Mouse (Mus musculus) limb, embryonic 14.5 days (tissue): ENCODE data around the gene Srd5a2. TPM values are rescaled to one million over a fixed set of nuclear protein-coding genes. Genes with fewer than 3 reads are reported as not detected.
"Not testable (repeated sequence)": the region's sequence is repeated elsewhere in the genome, so short reads cannot be mapped to it uniquely, and the experiment has no call there.

Experiments
- ATAC-seq: fragments of 200-750 bp; cut with Nextera tagmentation; 2 replicates; pipeline ENCODE4 v1.8.0; 2017; ENCODE audit warnings: low read depth, moderate number of reproducible peaks, moderate TSS enrichment; ENCODE audit not compliant: low FRiP score
- DNase-seq: peaks from one replicate; pipeline ENCODE4 v3.0.0-alpha.2; 2015; ENCODE audit warnings: low spot score
- H3K27ac ChIP-seq: fragments of 300-500 bp; sonication (generic); replicated peaks from 2 replicates; pipeline ENCODE4 v1.5.1; 2014; ENCODE audit warnings: low read depth, mild to moderate bottlenecking, low read length, moderate library complexity, mixed read lengths
- H3K27me3 ChIP-seq: fragments of 300-500 bp; sonication (generic); 2 replicates; pipeline ENCODE4 v1.6.1; 2014; ENCODE audit warnings: low read length, mixed read lengths; ENCODE audit not compliant: control insufficient read depth, insufficient read depth
- H3K36me3 ChIP-seq: fragments of 300-500 bp; sonication (generic); 2 replicates; pipeline ENCODE4 v1.6.1; 2014; ENCODE audit warnings: mild to moderate bottlenecking, low read length, moderate library complexity, mixed read lengths; ENCODE audit not compliant: control insufficient read depth, insufficient read depth
- H3K4me1 ChIP-seq: fragments of 300-500 bp; sonication (generic); 2 replicates; pipeline ENCODE4 v1.6.1; 2014; ENCODE audit warnings: antibody characterized with exemption, low read length, mixed read lengths; ENCODE audit not compliant: control insufficient read depth, insufficient read depth
- H3K4me2 ChIP-seq: fragments of 300-500 bp; sonication (generic); replicated peaks from 2 replicates; pipeline ENCODE4 v1.6.1; 2014; ENCODE audit warnings: low read depth, mild to moderate bottlenecking, low read length, moderate library complexity; ENCODE audit not compliant: severe bottlenecking
- H3K4me3 ChIP-seq: fragments of 300-500 bp; sonication (generic); replicated peaks from 2 replicates; pipeline ENCODE4 v1.5.1; 2014; ENCODE audit warnings: low read length
- H3K9ac ChIP-seq: fragments of 300-500 bp; sonication (generic); 2 replicates; pipeline ENCODE4 v1.6.1; 2014; ENCODE audit warnings: mild to moderate bottlenecking, low read depth, low read length, moderate library complexity; ENCODE audit not compliant: severe bottlenecking
- H3K9me3 ChIP-seq: fragments of 300-500 bp; sonication (generic); 2 replicates; pipeline ENCODE4 v1.6.1; 2016; ENCODE audit warnings: low read length; ENCODE audit not compliant: control insufficient read depth
- POLR2A ChIP-seq: fragments of 200-500 bp; IDR thresholded peaks from 2 replicates; pipeline ENCODE4 v1.8.0; 2012; ENCODE audit warnings: inconsistent platforms, mild to moderate bottlenecking, moderate library complexity, borderline replicate concordance; ENCODE audit not compliant: insufficient read depth, insufficient read length; ENCODE audit errors: extremely low read depth
- WGBS: fragments of 180-500 bp; shearing (Covaris S2); extraction: QIAGEN DNeasy Blood & Tissue Kit; methylation state at CpG from one replicate; pipeline ENCODE4 v1.1.7; 2014; 5-methylcytosine and 5-hydroxymethylcytosine counted together
- polyA plus RNA-seq, 2 experiments: library from polyadenylated mRNA; depleted of rRNA in 1 of 2; stranded (reverse) in 1 of 2; unstranded in 1 of 2; fragments of >200 nt; fragmentation: Nextera tagmentation in 1 of 2; extraction: Ambion mirVana in 1 of 2; gene quantifications; 2 replicates each; pipeline versions ENCODE4 v1.2.1 to v1.2.3; 2012 to 2014

Gene Srd5a2
- polyA plus RNA-seq, 2 experiments, result 0.52 to 1.5 TPM

GRCm38 (mm10) chr17:74078776-74079495 lies 31.2 kb upstream of the Srd5a2 start:
- Histone ChIP-seq H3K9me3 (no peaks in the 10 kb centered on the region), H3K9ac (no peak overlapping the region), H3K27me3 (no peaks in the 10 kb centered on the region), H3K4me3 (no peak overlapping the region), H3K36me3 (no peaks in the 10 kb centered on the region), H3K4me1 (no peaks in the 10 kb centered on the region), H3K4me2 (no peak overlapping the region), H3K27ac (no peak overlapping the region)
- DNase-seq (no peak), ATAC-seq (no peak)
- no peak for TF ChIP-seq POLR2A
- whole genome bisulfite sequencing, result 86% methylated on average over 13 of the region's 13 CpGs

- not testable (repeated sequence) for H3K4me1 ChIP-seq, H3K9ac ChIP-seq, ATAC-seq, H3K4me3 ChIP-seq, H3K9me3 ChIP-seq, H3K27ac ChIP-seq, H3K27me3 ChIP-seq, DNase-seq, H3K36me3 ChIP-seq, H3K4me2 ChIP-seq
- WGBS, result 86% methylated on average over 5 of the region's 5 CpGs
Measured at GRCm38 (mm10) chr17:74073067-74073466, 25.4 kb upstream of the Srd5a2 start.

GRCm38 (mm10) chr17:74062763-74063162 lies 15.0 kb upstream of the Srd5a2 start:
- H3K4me3 ChIP-seq, ATAC-seq, H3K4me2 ChIP-seq, H3K36me3 ChIP-seq, H3K27ac ChIP-seq, DNase-seq, H3K27me3 ChIP-seq, H3K9ac ChIP-seq, H3K4me1 ChIP-seq, H3K9me3 ChIP-seq: not testable (repeated sequence)
- WGBS, result 90% methylated on average over 5 of the region's 5 CpGs

GRCm38 (mm10) chr17:74048229-74048816 lies 607 bp upstream of the Srd5a2 start:
- no peak overlapping the region for H3K27ac ChIP-seq
- TF ChIP-seq POLR2A, result no peak
- H3K9ac ChIP-seq, result no peak overlapping the region
- H3K4me3 ChIP-seq, result peak overlapping the region; percentile 36
- DNase-seq (no peak), ATAC-seq (no peak)
- 5% methylated on average over 19 of the region's 19 CpGs for WGBS
- H3K4me2 ChIP-seq, result peak overlapping the region; percentile 58
- H3K9me3 ChIP-seq, result no peaks in the 10 kb centered on the region
- peaks cover 14% of the 10 kb centered on the region for H3K4me1 ChIP-seq
- H3K36me3 ChIP-seq, result no peaks in the 10 kb centered on the region
- peaks cover 45% of the 10 kb centered on the region for H3K27me3 ChIP-seq

DNA sequence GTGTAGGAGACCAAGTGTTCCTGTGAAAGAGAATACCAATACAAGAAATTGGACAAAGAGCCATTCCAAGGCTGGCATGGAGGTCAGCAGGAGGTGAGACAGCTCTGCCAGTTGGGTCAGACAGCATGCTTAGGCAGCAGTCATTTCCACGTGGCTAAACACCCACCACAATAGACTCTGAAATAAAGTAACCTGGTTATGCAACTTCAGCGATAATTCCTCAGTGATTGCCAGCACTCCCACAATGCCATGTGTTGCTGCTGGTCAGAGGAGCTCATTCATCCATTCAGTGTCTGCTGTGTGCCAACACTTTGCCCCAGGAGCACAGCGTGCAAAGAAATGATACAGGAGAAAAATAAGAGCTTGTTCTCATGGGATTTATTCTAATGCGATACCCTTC lies 4.0 kb downstream of the Srd5a2 start:
- H3K4me3 ChIP-seq, result no peak overlapping the region
- ATAC-seq, result no peak
- H3K9ac ChIP-seq, result no peak overlapping the region
- H3K27ac ChIP-seq, result no peak overlapping the region
- DNase-seq, result no peak
- 70% methylated on average over 4 of the region's 4 CpGs for WGBS
- TF ChIP-seq POLR2A, result no peak
- no peaks in the 10 kb centered on the region for H3K9me3 ChIP-seq
- no peaks in the 10 kb centered on the region for H3K36me3 ChIP-seq
- peaks cover 33% of the 10 kb centered on the region for H3K27me3 ChIP-seq
- peaks cover 17% of the 10 kb centered on the region for H3K4me1 ChIP-seq
- H3K4me2 ChIP-seq, result no peak overlapping the region
